Mouse (Mus musculus): ENCODE data around the gene Sorbs2. TPM values are rescaled to one million over a fixed set of nuclear protein-coding genes. Genes with fewer than 3 reads are reported as not detected.

The Sorbs2 gene
- polyA plus RNA-seq, 1 experiment from 2014 or later: 77.9 TPM

- 86% methylated on average over 1 of the region's 1 CpGs for WGBS
- 0 out of 2 replicates have a peak, but pooled peaks cover 2% of the 10 kb centered on the region for H3K36me3 ChIP-seq
Measured at GRCm38 (mm10) chr8:45605419-45605818, 97.8 kb downstream of the Sorbs2 start.

GRCm38 (mm10) chr8:45607012-45607411 is 99.4 kb downstream of the Sorbs2 start:
- 96% methylated on average over 6 of the region's 6 CpGs for WGBS
- Histone ChIP-seq H3K27ac (no peak overlapping the region), H3K36me3 (0 out of 2 replicates have a peak, but pooled peaks cover 2% of the 10 kb centered on the region), H3K4me2 (replicated peaks) (no peak overlapping the region), H3K27me3 (no peaks in the 10 kb centered on the region), H3K4me3 (replicated peaks) (no peak overlapping the region), H3K9me3 (no peaks in the 10 kb centered on the region), H3K4me1 (replicated peaks) (peaks cover 5% of the 10 kb centered on the region; the same call in 1 of the 2 replicates), H3K9ac (replicated peaks) (no peak overlapping the region)
- ATAC-seq: no peak

More at GRCm38 (mm10) chr8:45605419-45605818, 97.8 kb downstream of the Sorbs2 start:
- Histone ChIP-seq H3K9ac (replicated peaks) (no peak overlapping the region), H3K27ac (no peak overlapping the region), H3K9me3 (no peaks in the 10 kb centered on the region), H3K4me1 (replicated peaks) (peaks cover 2% of the 10 kb centered on the region), H3K4me3 (replicated peaks) (no peak overlapping the region), H3K4me2 (replicated peaks) (no peak overlapping the region), H3K27me3 (no peaks in the 10 kb centered on the region)
- ATAC-seq: no peak

- Histone ChIP-seq H3K4me3 (replicated peaks) (no peak overlapping the region), H3K4me2 (replicated peaks) (no peak overlapping the region), H3K9ac (replicated peaks) (no peak overlapping the region), H3K27me3 (no peaks in the 10 kb centered on the region), H3K36me3 (no peaks in the 10 kb centered on the region), H3K27ac (no peak overlapping the region), H3K4me1 (replicated peaks) (peaks cover 5% of the 10 kb centered on the region; the same call in 1 of the 2 replicates), H3K9me3 (no peaks in the 10 kb centered on the region)
- WGBS: 69% methylated on average over 6 of the region's 6 CpGs
- ATAC-seq: no peak
Measured at GRCm38 (mm10) chr8:45608413-45608812, 100.8 kb downstream of the Sorbs2 start.

GRCm38 (mm10) chr8:45610426-45611215 is 103.0 kb downstream of the Sorbs2 start:
- Histone ChIP-seq H3K9me3 (no peaks in the 10 kb centered on the region), H3K9ac (replicated peaks) (no peak overlapping the region), H3K27me3 (no peaks in the 10 kb centered on the region), H3K4me2 (replicated peaks) (no peak overlapping the region), H3K36me3 (no peaks in the 10 kb centered on the region), H3K4me1 (replicated peaks) (peaks cover 14% of the 10 kb centered on the region), H3K27ac (no peak overlapping the region), H3K4me3 (replicated peaks) (no peak overlapping the region)
- ATAC-seq: no peak
- WGBS: 17% methylated on average over 7 of the region's 7 CpGs

- WGBS: 77% methylated on average over 1 of the region's 1 CpGs
- no peaks in the 10 kb centered on the region for H3K27me3 ChIP-seq
- peaks cover 14% of the 10 kb centered on the region for H3K4me1 ChIP-seq (replicated peaks)
- no peaks in the 10 kb centered on the region for H3K9me3 ChIP-seq
- H3K27ac ChIP-seq: no peak overlapping the region
- ATAC-seq: no peak
- H3K4me3 ChIP-seq (replicated peaks): no peak overlapping the region
- no peak overlapping the region for H3K4me2 ChIP-seq (replicated peaks)
- no peaks in the 10 kb centered on the region for H3K36me3 ChIP-seq
- H3K9ac ChIP-seq (replicated peaks): no peak overlapping the region
Measured at GRCm38 (mm10) chr8:45611320-45611719, 103.7 kb downstream of the Sorbs2 start.

- Histone ChIP-seq H3K9ac (replicated peaks) (no peak overlapping the region), H3K27me3 (no peaks in the 10 kb centered on the region), H3K4me2 (replicated peaks) (0 out of 2 replicates have a peak overlapping the region, but pooled peaks have one; percentile 13), H3K4me1 (replicated peaks) (peaks cover 14% of the 10 kb centered on the region), H3K27ac (0 out of 2 replicates have a peak overlapping the region, but pooled peaks have one; percentile 39), H3K36me3 (no peaks in the 10 kb centered on the region), H3K9me3 (no peaks in the 10 kb centered on the region), H3K4me3 (replicated peaks) (no peak overlapping the region)
- no peak for ATAC-seq
- 51% methylated on average over 5 of the region's 5 CpGs for WGBS
Measured at GRCm38 (mm10) chr8:45614610-45615009, 107.0 kb downstream of the Sorbs2 start.

- peak; percentile 45; the same call in 1 of the 2 replicates for ATAC-seq
- Histone ChIP-seq H3K9me3 (no peaks in the 10 kb centered on the region), H3K27me3 (no peaks in the 10 kb centered on the region), H3K27ac (peak overlapping the region; percentile 39; the same call in 1 of the 2 replicates), H3K36me3 (no peaks in the 10 kb centered on the region), H3K9ac (replicated peaks) (no peak overlapping the region), H3K4me3 (replicated peaks) (no peak overlapping the region), H3K4me1 (replicated peaks) (peaks cover 14% of the 10 kb centered on the region), H3K4me2 (replicated peaks) (0 out of 2 replicates have a peak overlapping the region, but pooled peaks have one; percentile 13)
- WGBS: 13% methylated on average over 9 of the region's 9 CpGs
Measured at GRCm38 (mm10) chr8:45615050-45615449, 107.5 kb downstream of the Sorbs2 start.

GRCm38 (mm10) chr8:45615551-45615950 is 108.0 kb downstream of the Sorbs2 start:
- Histone ChIP-seq H3K4me2 (replicated peaks) (no peak overlapping the region), H3K27ac (no peak overlapping the region), H3K27me3 (no peaks in the 10 kb centered on the region), H3K4me1 (replicated peaks) (peaks cover 10% of the 10 kb centered on the region), H3K36me3 (no peaks in the 10 kb centered on the region), H3K4me3 (replicated peaks) (no peak overlapping the region), H3K9ac (replicated peaks) (no peak overlapping the region), H3K9me3 (no peaks in the 10 kb centered on the region)
- WGBS: 55% methylated on average over 7 of the region's 7 CpGs
- peak; percentile 24; the same call in 1 of the 2 replicates for ATAC-seq

- no peak overlapping the region for H3K4me2 ChIP-seq (replicated peaks)
- no peak overlapping the region for H3K27ac ChIP-seq
- peaks cover 10% of the 10 kb centered on the region for H3K4me1 ChIP-seq (replicated peaks)
- no peaks in the 10 kb centered on the region for H3K27me3 ChIP-seq
- no peak overlapping the region for H3K4me3 ChIP-seq (replicated peaks)
- H3K36me3 ChIP-seq: peaks cover 2% of the 10 kb centered on the region
- 80% methylated on average over 15 of the region's 15 CpGs for WGBS
- no peak overlapping the region for H3K9ac ChIP-seq (replicated peaks)
- no peak for ATAC-seq
- no peaks in the 10 kb centered on the region for H3K9me3 ChIP-seq
Measured at GRCm38 (mm10) chr8:45621576-45622178, 114.1 kb downstream of the Sorbs2 start.

GRCm38 (mm10) chr8:45626406-45626805 is 118.8 kb downstream of the Sorbs2 start:
- H3K27ac ChIP-seq: peak overlapping the region; percentile 35; the same call in 1 of the 2 replicates
- H3K9me3 ChIP-seq: no peaks in the 10 kb centered on the region
- WGBS: 30% methylated on average over 5 of the region's 5 CpGs
- no peaks in the 10 kb centered on the region for H3K27me3 ChIP-seq
- H3K4me3 ChIP-seq (replicated peaks): no peak overlapping the region
- H3K4me2 ChIP-seq (replicated peaks): 0 out of 2 replicates have a peak overlapping the region, but pooled peaks have one; percentile 6
- H3K4me1 ChIP-seq (replicated peaks): peaks cover 39% of the 10 kb centered on the region
- H3K36me3 ChIP-seq: peaks cover 2% of the 10 kb centered on the region
- H3K9ac ChIP-seq (replicated peaks): no peak overlapping the region
- ATAC-seq: no peak

GRCm38 (mm10) chr8:45627246-45628241 is 120.0 kb downstream of the Sorbs2 start:
- Histone ChIP-seq H3K9ac (replicated peaks) (peak overlapping the region; percentile 88), H3K27me3 (no peaks in the 10 kb centered on the region), H3K4me3 (replicated peaks) (peak overlapping the region; percentile 64), H3K36me3 (no peaks in the 10 kb centered on the region), H3K4me2 (replicated peaks) (peak overlapping the region; percentile 71), H3K9me3 (no peaks in the 10 kb centered on the region), H3K4me1 (replicated peaks) (peaks cover 39% of the 10 kb centered on the region), H3K27ac (peak overlapping the region; percentile 98)
- WGBS: under 1% methylated on average over 28 of the region's 28 CpGs
- ATAC-seq: peak; percentile 96
